In the genomic region with DNA sequence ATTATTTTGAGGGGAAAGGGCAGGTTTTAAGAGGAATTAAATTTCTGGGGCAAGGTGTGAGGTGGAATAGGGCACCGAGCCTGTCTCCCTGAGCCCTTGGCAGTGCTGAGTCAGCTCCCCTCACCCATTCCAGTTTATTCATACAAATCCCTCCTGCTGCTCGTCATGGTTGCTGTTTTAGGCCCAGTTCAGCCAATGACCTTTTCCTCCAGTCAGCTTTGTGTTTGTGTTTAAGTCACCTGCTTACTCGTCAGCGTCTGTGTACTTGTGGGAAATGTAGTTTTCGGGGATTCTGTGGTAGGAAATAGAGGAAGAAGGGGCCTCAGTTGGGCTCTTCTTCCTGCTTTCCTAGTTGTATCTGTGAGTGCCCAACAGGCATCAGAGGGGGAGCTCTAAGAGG, we compare ENCODE assay signal across 10 mouse cellular contexts. TPM values are rescaled to one million over a fixed set of nuclear protein-coding genes. Genes with fewer than 3 reads are reported as not detected.
DNase-seq lines count a peak whose midpoint lies in the region; ATAC-seq lines count a peak whose summit lies in the region.
"Had no signal": no experiment of that assay in that cellular context is flagged by ENCODE, and none has a peak within 500 bp of the region (broad histone marks: within the 10 kb centered on the region; RNA-seq: fewer than 3 reads in every experiment).

No protein-coding gene starts in this region.

- H3K9me3 ChIP-seq in hindbrain, embryonic 15.5 days: no peaks in the 10 kb centered on the region
- no peaks in the 10 kb centered on the region for H3K9me3 ChIP-seq in hindbrain, embryonic 10.5 days
- H3K9me3 ChIP-seq in midbrain, embryonic 14.5 days (ENCODE audit: control insufficient read depth, low read length): no peaks in the 10 kb centered on the region
- H3K9me3 ChIP-seq in midbrain, embryonic 11.5 days (ENCODE audit: control insufficient read depth, low read length): no peaks in the 10 kb centered on the region
- H3K9me3 ChIP-seq in embryonic facial prominence, embryonic 13.5 days: no peaks in the 10 kb centered on the region

- peaks cover 34% of the 10 kb centered on the region for H3K4me1 ChIP-seq in hindbrain, embryonic 15.5 days (replicated peaks)
- peaks cover 23% of the 10 kb centered on the region for H3K4me1 ChIP-seq in hindbrain, embryonic 10.5 days (replicated peaks)
- peaks cover 17% of the 10 kb centered on the region for H3K4me1 ChIP-seq in midbrain, embryonic 14.5 days (ENCODE audit: control insufficient read depth, insufficient read depth, low read length)
- peaks cover 11% of the 10 kb centered on the region for H3K4me1 ChIP-seq in midbrain, embryonic 11.5 days (ENCODE audit: control insufficient read depth, insufficient read depth, low read length)
- H3K4me1 ChIP-seq in embryonic facial prominence, embryonic 13.5 days: peaks cover 25% of the 10 kb centered on the region

- no peak overlapping the region for H3K9ac ChIP-seq in hindbrain, embryonic 15.5 days
- H3K9ac ChIP-seq in midbrain, embryonic 14.5 days (replicated peaks; ENCODE audit: low read length): no peak overlapping the region
- no peak overlapping the region for H3K9ac ChIP-seq in midbrain, embryonic 11.5 days (ENCODE audit: low read length)
- H3K9ac ChIP-seq in embryonic facial prominence, embryonic 13.5 days: no peak overlapping the region; the same call in 1 of the 2 replicates

- no peak for DNase-seq in hindbrain, embryonic 10.5 days (ENCODE audit: low spot score)
- peak; percentile 6 for DNase-seq in midbrain, embryonic 14.5 days
- no peak for DNase-seq in midbrain, embryonic 11.5 days (ENCODE audit: low spot score, missing footprints)
- peak; percentile 31 for DNase-seq in yolk sac, embryonic 10.5 days (ENCODE audit: low spot score)
- DNase-seq in B cell, adult 2 months: no peak
- DNase-seq in kidney, adult 9 months: no peak
- DNase-seq: kidney, postnatal 25 days had no signal

- ATAC-seq in hindbrain, embryonic 15.5 days (ENCODE audit: low FRiP score, low read depth): no peak
- ATAC-seq in midbrain, embryonic 14.5 days (ENCODE audit: low FRiP score, low TSS enrichment): no peak
- no peak for ATAC-seq in midbrain, embryonic 11.5 days (ENCODE audit: low FRiP score)
- ATAC-seq in embryonic facial prominence, embryonic 13.5 days (ENCODE audit: insufficient number of reproducible peaks, insufficient read depth, low FRiP score, low TSS enrichment, low read depth): no peak

- no peaks in the 10 kb centered on the region for H3K27me3 ChIP-seq in hindbrain, embryonic 15.5 days
- H3K27me3 ChIP-seq in hindbrain, embryonic 10.5 days (ENCODE audit: insufficient read depth, poor library complexity, severe bottlenecking): no peaks in the 10 kb centered on the region
- H3K27me3 ChIP-seq in midbrain, embryonic 14.5 days (ENCODE audit: control insufficient read depth, insufficient read depth, low read length): no peaks in the 10 kb centered on the region
- no peaks in the 10 kb centered on the region for H3K27me3 ChIP-seq in midbrain, embryonic 11.5 days (ENCODE audit: control insufficient read depth, insufficient read depth, low read length)
- no peaks in the 10 kb centered on the region for H3K27me3 ChIP-seq in embryonic facial prominence, embryonic 13.5 days

- 59% methylated on average over 5 of the region's 5 CpGs for WGBS in hindbrain, embryonic 15.5 days
- WGBS in hindbrain, embryonic 10.5 days: 75% methylated on average over 5 of the region's 5 CpGs
- 73% methylated on average over 5 of the region's 5 CpGs for WGBS in midbrain, embryonic 14.5 days
- 70% methylated on average over 5 of the region's 5 CpGs for WGBS in midbrain, embryonic 11.5 days
- WGBS in embryonic facial prominence, embryonic 13.5 days: 72% methylated on average over 5 of the region's 5 CpGs

- no peak overlapping the region for H3K4me2 ChIP-seq in hindbrain, embryonic 15.5 days
- no peak overlapping the region for H3K4me2 ChIP-seq in midbrain, embryonic 14.5 days (ENCODE audit: low read length)
- no peak overlapping the region for H3K4me2 ChIP-seq in midbrain, embryonic 11.5 days
- H3K4me2 ChIP-seq in embryonic facial prominence, embryonic 13.5 days: no peak overlapping the region

- H3K27ac ChIP-seq in hindbrain, embryonic 15.5 days (replicated peaks): peak overlapping the region; percentile 49
- H3K27ac ChIP-seq in hindbrain, embryonic 10.5 days: no peak overlapping the region
- no peak overlapping the region for H3K27ac ChIP-seq in midbrain, embryonic 14.5 days (replicated peaks; ENCODE audit: low read depth, low read length)
- H3K27ac ChIP-seq in midbrain, embryonic 11.5 days (ENCODE audit: low read depth, low read length): no peak overlapping the region
- H3K27ac ChIP-seq in embryonic facial prominence, embryonic 13.5 days: 0 out of 2 replicates have a peak overlapping the region, but pooled peaks have one; percentile 34
- H3K27ac ChIP-seq: macrophage had no signal

- H3K4me3 ChIP-seq in hindbrain, embryonic 15.5 days: no peak overlapping the region
- no peak overlapping the region for H3K4me3 ChIP-seq in hindbrain, embryonic 10.5 days
- H3K4me3 ChIP-seq in midbrain, embryonic 14.5 days (replicated peaks; ENCODE audit: low read depth, low read length): no peak overlapping the region
- no peak overlapping the region for H3K4me3 ChIP-seq in midbrain, embryonic 11.5 days (ENCODE audit: low read depth, low read length)
- H3K4me3 ChIP-seq in embryonic facial prominence, embryonic 13.5 days: no peak overlapping the region

- H3K36me3 ChIP-seq in hindbrain, embryonic 15.5 days: peaks cover 63% of the 10 kb centered on the region
- peaks cover 81% of the 10 kb centered on the region for H3K36me3 ChIP-seq in hindbrain, embryonic 10.5 days
- H3K36me3 ChIP-seq in midbrain, embryonic 14.5 days (ENCODE audit: control insufficient read depth, insufficient read depth, low read length): peaks cover 71% of the 10 kb centered on the region
- H3K36me3 ChIP-seq in midbrain, embryonic 11.5 days (ENCODE audit: control insufficient read depth, insufficient read depth, low read length): peaks cover 38% of the 10 kb centered on the region
- H3K36me3 ChIP-seq in embryonic facial prominence, embryonic 13.5 days: peaks cover 73% of the 10 kb centered on the region

RNA-seq across cellular contexts. Expression of a gene that starts 4.6 kb away (rescaled TPM):
- polyA plus RNA-seq in hindbrain, embryonic 15.5 days (2015; fragmentation: Nextera tagmentation; extraction: Ambion mirVana): 944 and 959 TPM in 2 replicates
- polyA plus RNA-seq in hindbrain, embryonic 10.5 days (2016; fragmentation: Nextera tagmentation; extraction: Ambion mirVana): 866 and 958 TPM in 2 replicates
- 750 and 787 TPM in 2 replicates for polyA plus RNA-seq in midbrain, embryonic 14.5 days (2014; fragmentation: Nextera tagmentation; extraction: Ambion mirVana)
- 683 and 746 TPM in 2 replicates for polyA plus RNA-seq in midbrain, embryonic 11.5 days (2014; fragmentation: Nextera tagmentation; extraction: Ambion mirVana)
- polyA plus RNA-seq in embryonic facial prominence, embryonic 13.5 days (2015; fragmentation: Nextera tagmentation; extraction: Ambion mirVana): 961 and 1,001 TPM in 2 replicates

RNA-seq across cellular contexts. Expression of a gene that starts 9.1 kb away (rescaled TPM):
- 5.7 and 6.5 TPM in 2 replicates for polyA plus RNA-seq in hindbrain, embryonic 15.5 days (2015; fragmentation: Nextera tagmentation; extraction: Ambion mirVana)
- 2.8 TPM in 2 replicates for polyA plus RNA-seq in hindbrain, embryonic 10.5 days (2016; fragmentation: Nextera tagmentation; extraction: Ambion mirVana)
- 5.3 and 6.8 TPM in 2 replicates for polyA plus RNA-seq in midbrain, embryonic 14.5 days (2014; fragmentation: Nextera tagmentation; extraction: Ambion mirVana)
- 3.4 and 3.7 TPM in 2 replicates for polyA plus RNA-seq in midbrain, embryonic 11.5 days (2014; fragmentation: Nextera tagmentation; extraction: Ambion mirVana)
- polyA plus RNA-seq in embryonic facial prominence, embryonic 13.5 days (2015; fragmentation: Nextera tagmentation; extraction: Ambion mirVana): 2.8 and 4.0 TPM in 2 replicates

RNA-seq across cellular contexts. Expression of a gene that starts 30.3 kb away (rescaled TPM):
- 167 and 177 TPM in 2 replicates for polyA plus RNA-seq in hindbrain, embryonic 15.5 days (2015; fragmentation: Nextera tagmentation; extraction: Ambion mirVana)
- 72.2 and 106 TPM in 2 replicates for polyA plus RNA-seq in hindbrain, embryonic 10.5 days (2016; fragmentation: Nextera tagmentation; extraction: Ambion mirVana)
- 172 and 229 TPM in 2 replicates for polyA plus RNA-seq in midbrain, embryonic 14.5 days (2014; fragmentation: Nextera tagmentation; extraction: Ambion mirVana)
- 124 and 138 TPM in 2 replicates for polyA plus RNA-seq in midbrain, embryonic 11.5 days (2014; fragmentation: Nextera tagmentation; extraction: Ambion mirVana)
- 111 and 119 TPM in 2 replicates for polyA plus RNA-seq in embryonic facial prominence, embryonic 13.5 days (2015; fragmentation: Nextera tagmentation; extraction: Ambion mirVana)

RNA-seq across cellular contexts. Expression of a gene that starts 36.3 kb away (rescaled TPM):
- polyA plus RNA-seq in hindbrain, embryonic 15.5 days (2015; fragmentation: Nextera tagmentation; extraction: Ambion mirVana): 14.2 and 14.8 TPM in 2 replicates
- polyA plus RNA-seq in hindbrain, embryonic 10.5 days (2016; fragmentation: Nextera tagmentation; extraction: Ambion mirVana): 20.2 and 22.0 TPM in 2 replicates
- 6.0 and 10.9 TPM in 2 replicates for polyA plus RNA-seq in midbrain, embryonic 14.5 days (2014; fragmentation: Nextera tagmentation; extraction: Ambion mirVana)
- 15.6 and 18.1 TPM in 2 replicates for polyA plus RNA-seq in midbrain, embryonic 11.5 days (2014; fragmentation: Nextera tagmentation; extraction: Ambion mirVana)
- 21.4 and 23.1 TPM in 2 replicates for polyA plus RNA-seq in embryonic facial prominence, embryonic 13.5 days (2015; fragmentation: Nextera tagmentation; extraction: Ambion mirVana)

RNA-seq across cellular contexts. Expression of a gene that starts 58.2 kb away (rescaled TPM):
- polyA plus RNA-seq in hindbrain, embryonic 15.5 days (2015; fragmentation: Nextera tagmentation; extraction: Ambion mirVana): 18.2 and 20.0 TPM in 2 replicates
- 16.9 and 19.9 TPM in 2 replicates for polyA plus RNA-seq in hindbrain, embryonic 10.5 days (2016; fragmentation: Nextera tagmentation; extraction: Ambion mirVana)
- 17.6 and 19.6 TPM in 2 replicates for polyA plus RNA-seq in midbrain, embryonic 14.5 days (2014; fragmentation: Nextera tagmentation; extraction: Ambion mirVana)
- 16.0 and 19.0 TPM in 2 replicates for polyA plus RNA-seq in midbrain, embryonic 11.5 days (2014; fragmentation: Nextera tagmentation; extraction: Ambion mirVana)
- 13.5 and 15.5 TPM in 2 replicates for polyA plus RNA-seq in embryonic facial prominence, embryonic 13.5 days (2015; fragmentation: Nextera tagmentation; extraction: Ambion mirVana)

Comparison
In these comparisons a context has a peak if more than half of its experiments do, and no peak if none do; other contexts are left out.
1. H3K27ac ChIP-seq: peak in hindbrain, embryonic 15.5 days (single experiment) and embryonic facial prominence, embryonic 13.5 days (single experiment); none in hindbrain, embryonic 10.5 days (single experiment), midbrain, embryonic 14.5 days (single experiment) and midbrain, embryonic 11.5 days (single experiment).
2. DNase-seq: peak in midbrain, embryonic 14.5 days (single experiment) and yolk sac, embryonic 10.5 days (single experiment); none in hindbrain, embryonic 10.5 days (single experiment), midbrain, embryonic 11.5 days (single experiment), B cell, adult 2 months (0 of 2) and kidney, adult 9 months (single experiment).